Mouse (Mus musculus): ENCODE measurements at regions not wholly inside any gene's neighbourhood (a gene's known extent, or its start where the extent isn't known, plus 50 kb on each side); places are given as distances from the start of the nearest gene placed in this dataset.

DNA sequence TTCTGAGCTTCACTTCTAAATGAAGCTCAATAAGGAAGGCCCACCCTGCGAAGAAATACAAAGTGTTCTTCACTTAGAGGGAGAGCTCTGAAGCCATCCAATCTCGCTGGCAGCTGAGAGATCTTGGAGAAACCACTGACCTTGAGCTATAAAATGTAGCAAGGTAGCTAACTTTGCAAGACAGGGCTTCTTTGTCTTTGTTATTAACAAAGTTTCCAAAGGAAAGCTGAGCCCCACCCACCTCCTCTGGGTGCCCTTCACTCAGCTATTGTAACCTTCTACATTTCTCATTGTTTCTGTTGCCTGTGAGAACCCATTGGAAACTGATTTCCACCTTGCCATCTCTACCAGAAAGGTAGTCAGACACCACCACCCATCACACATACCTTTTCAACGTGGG lies 57.2 kb upstream of the Usp9x start:
- no peak for DNase-seq (ENCODE audit: low read depth, low spot score)

DNA sequence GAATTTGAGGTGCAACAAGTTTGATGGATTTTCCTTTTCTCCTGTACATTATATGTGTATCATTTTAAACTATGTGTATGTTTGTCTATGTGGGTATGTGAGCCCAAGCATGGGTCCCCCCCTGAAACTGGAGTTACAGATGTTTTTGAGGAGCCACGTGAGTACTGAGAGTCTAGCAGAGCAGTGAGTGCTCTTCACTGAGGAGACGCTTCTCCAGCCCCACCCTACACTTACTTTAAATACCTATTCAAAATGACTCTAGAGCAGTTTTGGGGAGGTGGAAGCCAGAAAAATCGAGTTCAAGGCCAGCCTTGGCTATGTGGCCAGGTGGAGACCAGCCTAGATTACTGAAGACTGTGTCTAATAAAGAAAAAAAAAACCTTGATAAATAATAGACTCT lies 58.2 kb upstream of the Usp9x start:
- DNase-seq (ENCODE audit: low read depth, low spot score): no peak

DNA sequence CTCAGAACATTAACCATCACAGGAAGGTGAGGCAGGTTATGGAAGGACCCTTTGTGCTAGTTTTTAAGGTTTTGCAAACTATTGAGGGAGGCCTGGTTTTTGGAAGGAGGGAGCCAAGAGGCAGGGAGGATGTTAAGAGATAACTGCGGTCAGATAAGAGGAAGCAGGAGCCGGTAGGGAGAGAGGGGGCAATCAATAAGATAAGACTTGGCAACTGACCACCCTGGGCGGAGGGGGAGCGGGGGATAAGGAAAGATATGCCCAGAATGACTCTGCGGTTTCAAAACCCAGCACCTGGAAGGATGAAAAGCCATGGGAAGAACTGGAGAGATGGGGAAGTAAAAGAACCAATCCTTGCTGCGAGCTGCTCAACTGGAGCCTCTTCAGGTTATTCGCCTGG lies 80.5 kb upstream of the Usp9x start:
- DNase-seq (ENCODE audit: low read depth, low spot score): no peak

DNA sequence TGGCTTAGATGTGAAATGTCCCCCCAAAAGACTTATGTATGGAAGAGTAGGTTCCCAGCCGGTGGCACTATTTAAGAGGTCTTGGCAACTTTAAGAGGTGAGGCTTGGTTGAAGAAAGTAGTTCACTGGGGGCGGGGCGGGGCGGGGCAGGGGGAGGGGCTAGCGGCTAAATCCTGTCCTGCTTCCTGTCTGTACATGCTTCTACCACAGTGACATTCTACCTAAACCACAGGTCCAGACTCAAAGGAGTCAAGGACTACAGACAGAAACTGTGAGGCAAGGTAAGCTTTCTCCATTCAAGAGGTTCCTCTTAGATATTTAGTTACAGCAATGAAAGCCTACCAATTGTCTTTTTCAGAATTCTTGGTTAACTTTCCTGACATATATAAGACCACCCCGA lies 93.6 kb upstream of the Usp9x start:
- DNase-seq (ENCODE audit: low read depth, low spot score): no peak

DNA sequence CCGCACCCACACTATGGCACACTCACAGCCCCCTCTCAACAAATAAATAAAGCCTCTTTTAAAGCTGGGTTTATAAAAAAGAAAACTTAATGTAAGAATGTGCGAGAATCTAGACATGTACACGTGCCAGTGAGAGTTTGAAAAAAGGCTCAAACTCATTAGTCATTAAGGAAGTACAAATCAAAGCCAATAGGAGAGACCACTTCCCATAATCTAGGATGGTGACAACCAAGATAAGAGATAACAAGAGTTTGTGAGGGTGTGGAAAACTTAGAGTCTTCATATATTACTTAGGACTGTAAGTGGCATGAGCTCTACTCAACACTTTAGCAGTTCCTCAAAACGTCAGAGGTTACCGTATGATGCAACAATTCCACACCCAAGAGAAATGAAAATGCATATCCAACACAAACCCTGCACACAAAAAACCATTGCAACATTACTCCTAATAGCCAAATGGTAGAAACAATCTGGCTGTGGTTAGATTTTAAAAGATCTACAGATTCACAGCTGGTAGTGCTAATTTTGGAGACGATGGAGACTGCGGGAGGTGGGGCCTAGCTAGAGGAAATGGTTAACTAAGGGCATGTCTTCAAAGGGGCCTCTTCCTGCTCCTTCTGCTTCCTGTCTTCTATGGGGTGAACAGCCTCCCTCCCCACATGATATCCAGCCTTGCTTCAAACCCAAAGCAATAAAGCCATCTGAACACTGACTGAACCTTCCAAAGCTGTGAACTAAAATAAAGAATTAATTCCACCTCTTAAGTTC lies 102.1 kb upstream of the Usp9x start:
- no peak for DNase-seq (ENCODE audit: low read depth, low spot score)

DNA sequence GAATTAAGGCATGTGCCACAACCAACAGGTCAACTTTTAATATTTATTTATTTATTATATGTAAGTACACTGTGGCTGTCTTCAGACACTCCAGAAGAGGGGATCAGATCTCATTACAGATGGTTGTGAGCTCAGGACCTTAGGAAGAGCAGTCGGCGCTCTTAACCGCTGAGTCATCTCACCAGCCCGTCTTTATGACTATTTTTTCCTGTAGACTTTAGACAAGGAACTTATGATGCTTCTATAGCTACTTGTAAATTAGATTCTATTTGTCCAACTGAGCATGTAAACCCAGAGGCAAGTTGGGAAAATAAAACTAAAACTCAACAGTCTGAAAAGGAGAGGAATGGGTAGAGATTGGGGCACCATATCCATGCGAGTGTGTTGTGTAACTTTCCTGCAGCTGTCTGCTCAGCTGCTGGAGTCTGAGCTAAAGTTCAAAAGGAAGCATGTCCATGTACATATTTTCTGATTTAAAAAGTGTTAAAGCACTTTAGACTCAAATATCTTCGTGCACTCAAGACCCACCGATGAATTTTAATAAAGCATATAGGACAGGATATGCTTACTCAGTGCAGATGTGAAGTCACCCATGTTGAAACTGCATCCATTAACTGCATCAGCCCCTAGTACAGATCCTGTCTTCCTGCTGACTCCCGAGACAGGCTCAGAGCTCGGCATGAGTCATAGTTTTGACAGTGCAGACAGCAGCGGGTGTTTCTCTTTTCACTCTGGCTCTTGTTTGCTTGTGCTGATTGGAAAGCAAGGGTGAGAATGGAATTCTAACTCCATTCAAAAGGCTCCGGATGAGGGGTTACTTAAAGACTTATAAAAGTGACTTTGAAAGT lies 111.6 kb upstream of the Usp9x start:
- no peak for DNase-seq (ENCODE audit: low read depth, low spot score)

DNA sequence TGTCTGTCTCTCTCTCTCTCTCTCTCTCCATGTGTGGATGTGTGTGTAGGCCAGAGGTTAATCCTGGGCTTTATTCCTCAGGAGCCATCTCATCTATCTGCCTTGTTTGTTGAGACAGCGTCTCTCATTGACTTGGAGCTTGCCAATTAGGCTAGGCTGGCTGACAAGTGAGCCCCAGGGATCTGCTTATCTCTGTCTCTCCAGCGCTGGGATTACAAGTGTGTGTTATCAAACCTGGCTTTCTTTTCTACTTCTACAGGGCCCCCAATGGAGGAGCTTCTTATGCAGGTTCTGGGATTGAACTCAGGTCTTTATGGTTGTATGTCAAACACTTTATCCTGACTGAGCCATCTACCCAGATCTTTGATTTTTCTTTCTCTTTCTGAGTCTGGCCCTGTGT lies 112.4 kb upstream of the Usp9x start:
- DNase-seq (ENCODE audit: low read depth, low spot score): no peak

DNA sequence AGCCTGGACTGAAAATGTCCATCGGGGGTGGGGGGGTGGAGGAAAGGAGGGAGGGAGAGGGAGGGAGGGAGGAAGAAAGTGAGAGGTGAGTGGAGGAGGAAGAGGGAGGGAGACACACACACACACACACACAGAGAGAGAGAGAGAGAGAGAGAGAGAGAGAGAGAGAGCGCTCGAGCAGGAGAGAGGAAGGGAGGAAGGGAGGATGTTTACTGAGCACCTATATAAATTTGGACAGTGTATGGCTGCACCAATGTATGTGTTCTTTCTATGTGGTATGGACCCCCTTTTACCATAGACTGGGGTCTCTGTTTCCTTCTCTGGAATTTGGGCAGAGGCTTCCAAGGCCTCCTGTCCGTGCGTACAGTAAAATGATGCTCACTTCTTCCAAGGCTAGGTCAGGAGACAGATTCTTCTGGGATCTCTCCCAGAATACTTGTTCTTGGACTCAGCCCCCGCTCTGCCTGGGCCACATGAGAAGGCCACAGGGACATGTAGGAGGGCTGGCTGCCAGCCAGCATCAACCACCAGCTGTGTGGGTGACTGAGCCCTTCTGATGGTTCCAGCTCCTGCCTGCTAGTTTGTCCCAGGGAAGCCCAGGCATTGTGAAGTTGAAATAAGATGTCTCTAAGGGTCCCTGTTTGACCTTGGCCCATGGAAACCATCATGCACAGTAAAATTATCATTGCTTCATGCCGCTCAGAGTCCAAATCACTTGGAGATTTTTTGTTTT lies 120.2 kb upstream of the Usp9x start:
- DNase-seq (ENCODE audit: low read depth, low spot score): no peak

DNA sequence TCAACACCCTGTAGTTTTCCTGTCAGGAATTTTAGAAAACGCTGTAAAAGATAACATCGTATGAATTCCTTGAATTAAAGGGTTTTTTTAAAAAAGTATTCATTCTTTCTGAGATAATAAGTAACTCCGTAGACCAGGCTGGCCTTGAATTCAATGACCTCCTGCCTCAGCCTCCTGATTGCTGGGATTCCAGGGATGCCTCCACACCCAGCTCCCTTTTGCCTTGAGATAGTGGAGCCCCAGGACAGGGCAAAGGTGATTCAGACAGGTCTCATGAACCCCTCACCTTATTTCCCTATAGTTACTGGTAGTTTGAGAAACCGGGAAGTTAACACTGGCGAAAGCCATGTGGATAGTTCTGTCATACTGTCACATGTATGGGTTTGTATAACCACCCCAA lies 128.8 kb upstream of the Usp9x start:
- DNase-seq (ENCODE audit: low read depth, low spot score): no peak

DNA sequence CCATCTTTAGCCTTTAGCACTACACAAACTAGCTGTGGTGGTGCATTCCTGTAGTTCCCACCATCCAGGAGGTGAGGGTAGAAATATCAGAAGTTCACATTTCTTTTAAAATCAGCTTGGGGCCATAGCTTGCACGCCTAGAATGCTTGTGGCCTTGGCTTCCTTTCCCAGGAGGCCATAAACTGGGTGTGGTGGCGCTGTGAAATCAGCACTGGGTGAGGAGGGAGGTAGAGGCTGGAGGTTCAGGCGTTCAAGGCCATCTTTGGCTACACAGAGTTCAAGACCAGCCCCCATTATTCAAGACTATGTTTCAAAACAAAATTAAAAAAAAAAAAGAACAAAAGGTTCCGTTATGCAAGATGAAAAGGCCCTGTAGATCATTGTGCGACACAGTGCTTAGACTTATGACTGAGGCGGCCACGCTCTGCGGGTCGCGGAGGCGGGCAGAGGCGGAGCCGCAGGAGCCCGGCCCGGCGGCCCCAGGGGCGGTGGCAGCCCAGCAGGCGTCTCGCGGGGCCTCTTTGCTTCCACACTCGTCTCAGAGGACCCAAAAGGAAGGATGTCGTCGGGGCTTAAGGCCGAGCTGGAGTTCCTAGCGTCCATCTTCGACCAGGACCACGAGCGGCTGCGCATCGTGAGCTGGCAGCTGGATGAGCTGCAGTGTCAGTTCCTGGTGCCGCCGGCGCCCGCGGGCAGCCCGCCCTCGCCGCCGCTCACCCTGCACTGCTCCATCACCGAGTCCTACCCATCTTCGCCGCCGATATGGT lies 134.7 kb upstream of the Usp9x start:
- DNase-seq (ENCODE audit: low read depth, low spot score): no peak

DNA sequence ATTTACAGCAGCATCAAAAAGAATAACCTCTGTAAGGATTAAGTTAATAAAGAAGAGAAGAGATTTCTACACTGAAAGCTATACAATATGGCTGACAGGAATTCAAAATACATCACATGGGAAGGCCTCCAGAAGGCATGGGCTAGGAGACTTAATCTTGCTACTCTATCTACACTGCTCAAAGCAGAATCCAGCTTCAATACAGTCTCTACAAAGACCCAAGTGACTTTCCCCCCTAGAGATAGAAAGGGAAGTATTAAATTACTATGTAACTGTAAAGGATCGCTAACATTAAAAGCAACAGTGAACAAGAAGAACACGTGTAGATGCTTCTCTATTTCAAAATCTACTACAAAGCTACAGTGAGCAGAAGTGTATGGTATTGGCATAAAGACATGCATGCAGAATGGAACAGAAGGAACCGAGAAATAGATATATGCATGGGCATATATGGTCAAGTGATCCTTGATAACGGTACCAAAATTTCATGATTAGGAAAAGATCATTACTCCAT lies 137.9 kb upstream of the Usp9x start:
- DNase-seq (ENCODE audit: low read depth, low spot score): no peak

DNA sequence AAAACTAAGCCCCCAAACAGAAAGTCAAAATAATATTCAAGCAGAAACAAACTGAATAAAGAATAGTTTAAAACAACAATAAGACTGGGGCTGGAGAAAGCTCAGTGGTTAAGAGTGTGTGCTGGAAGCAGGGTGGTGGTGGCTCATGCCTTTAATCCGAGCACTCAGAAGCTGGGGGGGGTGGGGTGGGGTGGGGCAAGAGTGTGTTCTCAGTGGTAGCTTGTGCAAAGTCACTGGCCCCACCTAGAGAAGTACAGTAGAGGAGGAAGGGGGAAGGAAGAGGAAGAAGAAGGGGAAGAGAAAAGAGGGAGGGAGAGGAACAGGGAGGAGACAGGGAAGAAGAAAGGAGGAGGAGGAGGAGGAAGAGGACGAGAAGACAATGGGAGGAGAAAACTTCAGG lies 141.1 kb upstream of the Usp9x start:
- no peak for DNase-seq (ENCODE audit: low read depth, low spot score)

DNA sequence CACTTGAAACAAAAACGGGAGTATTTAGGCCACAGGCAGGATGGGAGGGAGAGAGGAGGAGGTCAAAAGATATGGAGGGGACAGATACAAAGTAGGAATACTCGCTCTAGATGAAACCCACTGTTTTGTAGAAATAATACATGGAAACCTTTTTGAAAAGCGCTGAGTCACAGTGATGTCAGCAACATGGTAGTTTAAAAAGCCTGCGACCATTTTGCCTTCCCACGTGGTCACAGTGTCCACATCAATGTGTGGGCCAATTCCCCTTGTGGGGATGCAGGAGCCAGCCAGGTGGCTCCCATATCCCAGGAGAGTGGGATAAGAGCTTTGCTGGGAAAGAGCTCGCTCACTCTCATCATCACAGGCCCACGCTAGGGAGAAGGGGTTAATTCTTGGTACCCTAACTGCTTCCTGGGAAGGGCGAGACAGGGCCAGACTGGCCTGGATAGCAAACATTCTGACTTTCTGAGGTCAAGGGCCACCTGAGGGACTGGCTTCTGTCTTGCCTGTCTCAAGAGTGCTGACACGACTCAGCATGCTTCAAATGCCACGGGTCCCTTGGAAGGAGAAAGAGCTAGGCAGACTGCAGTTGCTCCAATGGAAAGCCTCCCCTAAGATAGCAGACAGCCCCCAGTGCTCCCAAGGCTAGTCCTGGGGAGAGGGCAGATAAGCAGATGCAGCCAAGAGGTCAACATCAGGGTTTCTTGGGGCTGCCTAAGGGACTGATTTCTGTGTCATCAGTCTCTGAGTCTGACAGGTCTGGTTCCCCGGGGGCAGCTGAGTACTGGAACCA lies 143.3 kb upstream of the Usp9x start:
- no peak for DNase-seq (ENCODE audit: low read depth, low spot score)

DNA sequence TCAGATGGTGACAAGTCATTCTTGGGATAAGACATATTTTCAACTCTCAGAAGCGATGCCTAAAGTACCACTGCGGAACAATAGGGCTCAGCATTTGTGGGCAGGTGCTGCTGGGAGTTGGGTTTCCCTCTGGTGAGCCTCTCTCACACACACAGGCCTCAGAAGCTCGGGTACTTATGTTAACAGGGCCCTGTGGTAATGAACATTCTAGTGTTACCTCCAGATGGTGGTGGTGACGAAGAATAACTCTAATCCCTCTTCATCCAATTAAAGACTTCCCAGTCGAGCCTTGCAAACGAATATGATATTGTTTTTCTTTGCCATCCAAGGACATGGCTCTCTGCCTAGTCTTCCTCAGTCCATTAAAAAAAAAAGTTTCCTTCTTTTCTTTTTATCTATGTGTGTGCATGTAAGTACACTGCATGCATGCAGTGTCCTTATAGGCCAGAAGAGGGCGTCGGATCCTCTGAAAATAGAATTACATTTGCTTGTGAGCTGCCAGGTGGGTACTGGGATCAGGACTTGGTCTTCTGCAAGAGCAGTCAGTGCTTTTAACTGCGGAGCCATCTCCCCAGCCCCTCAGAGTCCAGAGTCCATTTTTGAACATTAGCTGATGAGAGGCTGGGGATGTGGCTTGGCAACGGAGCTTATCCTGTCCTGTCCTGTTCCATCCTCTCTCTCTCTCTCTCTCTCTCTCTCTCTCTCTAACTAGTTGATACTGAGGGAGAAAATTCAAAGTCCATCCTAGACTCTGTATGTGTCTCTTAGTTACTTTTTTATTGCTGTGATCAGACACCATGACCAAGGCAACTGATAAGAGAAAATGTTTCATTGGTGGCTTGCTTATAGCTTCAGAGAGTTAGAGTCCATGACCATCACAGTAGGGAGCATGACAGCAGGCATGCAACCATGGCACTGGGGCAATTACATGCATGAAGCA lies 146.3 kb upstream of the Usp9x start:
- no peak for DNase-seq (ENCODE audit: low read depth, low spot score)

DNA sequence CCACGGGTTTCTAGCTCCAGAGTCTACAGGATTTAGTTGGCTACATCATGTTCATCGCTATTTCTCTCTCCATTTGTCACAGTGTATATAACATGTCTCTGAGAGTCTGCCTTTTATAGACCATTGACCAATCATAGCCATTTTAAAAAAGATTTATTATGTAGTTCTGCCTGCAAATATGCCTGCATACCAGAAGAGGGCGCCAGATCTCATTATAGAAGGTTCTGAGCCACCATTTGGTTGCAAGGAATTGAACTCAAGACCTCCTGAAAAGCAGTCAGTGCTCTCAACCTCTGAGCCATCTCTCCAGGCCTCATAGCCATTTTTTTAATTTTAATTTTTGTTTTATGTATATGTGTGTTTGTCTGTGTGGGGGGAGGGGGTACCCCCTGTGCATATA lies 151.7 kb upstream of the Usp9x start:
- DNase-seq (ENCODE audit: low read depth, low spot score): no peak

DNA sequence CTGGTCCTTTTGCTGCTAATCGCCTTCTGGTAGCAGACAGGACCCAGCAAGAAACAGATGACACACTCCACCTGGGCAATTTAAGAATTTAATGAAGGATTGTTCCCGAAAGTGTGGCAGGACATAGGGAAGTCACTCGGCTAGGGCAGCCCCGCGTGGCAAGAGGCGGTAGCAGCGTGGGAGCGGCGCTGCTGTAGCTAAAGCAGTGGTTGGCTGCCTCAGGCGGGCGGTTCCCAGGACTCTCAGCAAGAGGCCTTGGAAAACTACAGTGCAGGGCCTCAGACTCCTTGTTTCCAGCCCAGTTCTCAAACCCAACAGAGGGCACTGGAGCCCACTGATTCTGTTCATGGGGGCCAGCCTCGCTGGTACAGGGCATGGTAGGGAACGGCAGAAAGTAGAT lies 154.2 kb upstream of the Usp9x start:
- DNase-seq (ENCODE audit: low read depth, low spot score): no peak

DNA sequence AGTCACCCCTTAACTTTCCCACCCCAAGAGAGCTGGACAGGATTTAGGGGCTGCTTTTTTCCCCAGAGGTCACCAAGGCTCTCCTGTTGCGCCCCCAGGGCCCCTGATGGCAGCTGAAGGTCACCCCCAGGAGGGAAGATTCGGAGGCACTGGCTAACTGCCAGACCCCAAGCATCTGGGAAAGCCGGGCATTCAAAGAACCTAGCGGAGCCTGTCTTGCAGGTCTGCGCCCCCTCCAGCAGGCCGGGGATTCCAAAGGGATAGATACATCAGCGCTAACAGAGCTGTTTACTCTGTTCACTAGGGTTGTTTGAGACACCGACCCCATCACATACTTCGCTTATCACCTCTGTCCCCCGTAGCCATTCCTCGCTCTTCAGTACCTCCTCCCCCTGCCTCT lies 154.6 kb upstream of the Usp9x start:
- DNase-seq (ENCODE audit: low read depth, low spot score): no peak

DNA sequence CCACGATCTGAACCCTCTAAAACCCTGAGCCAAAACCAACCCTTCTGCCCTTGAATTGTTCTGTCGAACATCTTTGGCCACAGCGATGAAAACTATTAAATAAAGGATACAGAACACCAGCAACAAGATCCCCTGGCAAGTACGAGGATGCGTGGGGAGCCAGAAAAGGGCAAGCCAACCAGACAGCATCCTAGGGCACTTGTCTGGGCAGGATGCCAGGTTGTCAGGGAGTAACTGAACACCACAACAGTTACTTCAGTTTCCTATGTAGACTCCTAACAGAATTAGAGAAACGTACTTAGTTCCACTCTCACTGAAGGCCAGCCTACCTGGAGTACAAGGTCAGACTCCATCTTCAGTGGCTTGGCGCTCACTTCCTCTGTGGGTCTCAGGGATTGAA lies 138.4 kb upstream of the Med14 start:
- DNase-seq (ENCODE audit: low read depth, low spot score): no peak

DNA sequence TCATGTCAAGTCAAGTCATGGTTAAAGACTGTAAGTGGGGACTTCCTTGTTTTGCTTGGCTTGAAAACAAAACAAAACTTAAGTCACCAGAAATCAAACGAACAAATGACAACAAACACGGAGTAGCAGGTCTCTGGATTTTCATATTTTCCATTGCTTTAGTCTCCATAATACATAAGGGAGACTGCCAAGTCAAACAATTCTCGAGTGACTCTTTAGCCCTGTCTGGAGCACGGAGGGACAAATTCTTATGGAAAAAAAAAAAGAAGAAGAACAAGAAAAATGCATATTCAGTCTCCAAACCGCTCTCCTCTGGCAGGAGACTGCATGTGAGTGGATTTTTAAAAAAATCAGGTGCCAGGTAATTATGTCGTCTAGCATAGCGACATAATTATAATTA lies 129.6 kb upstream of the Med14 start:
- no peak for DNase-seq (ENCODE audit: low read depth, low spot score)

DNA sequence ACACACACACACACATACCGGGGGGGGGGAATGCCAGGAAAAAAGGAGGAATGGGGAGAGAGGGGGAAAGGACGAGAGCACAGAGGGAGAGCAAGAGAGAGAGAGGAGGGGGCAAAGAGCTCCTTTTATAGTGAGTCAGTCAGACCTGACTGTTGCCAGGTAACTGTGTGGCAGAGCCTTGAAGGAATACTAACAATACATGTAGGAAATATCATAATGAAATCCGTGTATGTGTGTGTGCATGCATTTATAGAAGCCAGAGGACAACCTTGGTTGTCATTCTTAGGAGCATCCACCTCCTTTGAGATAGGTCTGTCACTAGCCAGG lies 127.6 kb upstream of the Med14 start:
- no peak for DNase-seq (ENCODE audit: low read depth, low spot score)
